Mouse (Mus musculus) heart, adult 2 months (tissue): ENCODE data around the gene Ccdc39.

ENCODE experiments used
- CTCF ChIP-seq: fragments of 200-600 bp; IDR thresholded peaks from 2 replicates; pipeline ENCODE4 v1.8.1; 2022; ENCODE audit warnings: antibody characterized with exemption, mild to moderate bottlenecking, moderate library complexity
- EP300 ChIP-seq: fragments of 200-500 bp; IDR thresholded peaks from 2 replicates; pipeline ENCODE4 v1.6.1; 2011; ENCODE audit warnings: low read depth, low read length, control low read depth; ENCODE audit not compliant: insufficient read depth
- POLR2A ChIP-seq: fragments of 200-500 bp; IDR thresholded peaks from 2 replicates; pipeline ENCODE4 v1.6.1; 2011; ENCODE audit warnings: mild to moderate bottlenecking, low read depth, low read length, control low read depth; ENCODE audit not compliant: insufficient read depth

- no peak for TF ChIP-seq CTCF
- no peak for TF ChIP-seq POLR2A
- no peak for TF ChIP-seq EP300
Observed at GRCm38 (mm10) chr3:33873366-33873765, 29.3 kb upstream of the Ccdc39 start.
